Comparison of ENCODE assay signal across 32 mouse cellular contexts in the genomic region with DNA sequence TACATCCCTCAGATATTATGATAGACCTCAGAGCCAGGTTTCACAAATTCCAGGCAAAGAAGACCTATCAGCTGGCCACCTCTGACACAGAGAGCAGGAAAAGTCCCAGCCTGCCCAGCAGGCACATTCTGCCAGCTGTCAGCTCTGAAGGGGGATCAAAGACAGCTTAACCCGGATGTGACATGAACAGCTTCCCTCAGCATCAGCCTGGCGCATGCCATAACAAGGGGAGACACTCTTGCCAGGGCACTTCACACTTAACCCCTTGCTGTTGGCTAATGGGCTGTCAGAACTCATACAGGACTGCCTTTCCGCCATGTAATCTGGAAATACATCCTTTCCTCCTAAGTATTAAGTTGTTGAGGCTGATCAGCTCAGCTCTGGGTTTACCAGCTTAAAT.
DNase-seq lines count a peak whose midpoint lies in the region; ATAC-seq lines count a peak whose summit lies in the region.
"Had no signal": no experiment of that assay in that cellular context is flagged by ENCODE, and none has a peak within 500 bp of the region (broad histone marks: within the 10 kb centered on the region; RNA-seq: fewer than 3 reads in every experiment).

No protein-coding gene starts in this region.

- H3K9ac ChIP-seq in forebrain, embryonic 11.5 days (ENCODE audit: low read length), result no peak overlapping the region
- no peak overlapping the region for H3K9ac ChIP-seq in forebrain, embryonic 16.5 days (replicated peaks; ENCODE audit: low read depth, low read length)
- H3K9ac ChIP-seq in lung, embryonic 15.5 days, result no peak overlapping the region
- no peak overlapping the region for H3K9ac ChIP-seq in embryonic facial prominence, embryonic 14.5 days (ENCODE audit: low read depth, low read length)
- H3K9ac ChIP-seq: embryonic facial prominence, embryonic 15.5 days; forebrain, embryonic 13.5 days; heart, embryonic 15.5 days; hindbrain, embryonic 14.5 days; kidney, embryonic 15.5 days; liver, embryonic 13.5 days; neural tube, embryonic 12.5 days; stomach, embryonic 15.5 days had no signal

- no peaks in the 10 kb centered on the region for H3K9me3 ChIP-seq in forebrain, embryonic 11.5 days (ENCODE audit: control insufficient read depth, low read length)
- H3K9me3 ChIP-seq in forebrain, embryonic 16.5 days (ENCODE audit: control insufficient read depth, low read length), result no peaks in the 10 kb centered on the region
- H3K9me3 ChIP-seq in lung, embryonic 15.5 days, result no peaks in the 10 kb centered on the region
- no peaks in the 10 kb centered on the region for H3K9me3 ChIP-seq in embryonic facial prominence, embryonic 14.5 days (ENCODE audit: control insufficient read depth, low read length)
- H3K9me3 ChIP-seq: embryonic facial prominence, embryonic 15.5 days; forebrain, embryonic 13.5 days; heart, embryonic 10.5 days; heart, embryonic 15.5 days; kidney, embryonic 15.5 days; liver, embryonic 13.5 days; midbrain, embryonic 10.5 days; neural tube, embryonic 12.5 days; stomach, embryonic 15.5 days had no signal

- no peaks in the 10 kb centered on the region for H3K27me3 ChIP-seq in forebrain, embryonic 11.5 days (ENCODE audit: control insufficient read depth, insufficient read depth, low read length)
- no peaks in the 10 kb centered on the region for H3K27me3 ChIP-seq in forebrain, embryonic 16.5 days (replicated peaks; ENCODE audit: control insufficient read depth, insufficient read depth, low read length)
- no peaks in the 10 kb centered on the region for H3K27me3 ChIP-seq in lung, embryonic 15.5 days
- H3K27me3 ChIP-seq in embryonic facial prominence, embryonic 14.5 days (replicated peaks; ENCODE audit: control insufficient read depth, insufficient read depth, low read length), result no peaks in the 10 kb centered on the region
- H3K27me3 ChIP-seq: CH12.LX; embryonic facial prominence, embryonic 15.5 days; forebrain, embryonic 13.5 days; kidney, embryonic 15.5 days; liver, embryonic 13.5 days; neural tube, embryonic 12.5 days; stomach, embryonic 15.5 days had no signal

- WGBS in forebrain, embryonic 11.5 days, result 50% methylated on average over 3 of the region's 3 CpGs
- 46% methylated on average over 3 of the region's 3 CpGs for WGBS in forebrain, embryonic 16.5 days
- WGBS in lung, embryonic 15.5 days, result 19% methylated on average over 3 of the region's 3 CpGs
- WGBS in embryonic facial prominence, embryonic 14.5 days, result 40% methylated on average over 3 of the region's 3 CpGs

- H3K27ac ChIP-seq in forebrain, embryonic 11.5 days (ENCODE audit: low read depth, low read length), result no peak overlapping the region
- H3K27ac ChIP-seq in forebrain, embryonic 16.5 days (ENCODE audit: low read length), result no peak overlapping the region
- H3K27ac ChIP-seq in lung, embryonic 15.5 days, result peak overlapping the region; percentile 66
- no peak overlapping the region for H3K27ac ChIP-seq in embryonic facial prominence, embryonic 14.5 days (replicated peaks; ENCODE audit: low read depth, low read length)
- H3K27ac ChIP-seq: embryonic facial prominence, embryonic 15.5 days; forebrain, embryonic 13.5 days; heart, embryonic 10.5 days; heart, embryonic 15.5 days; hindbrain, embryonic 14.5 days; kidney, embryonic 15.5 days; liver, embryonic 13.5 days; midbrain, embryonic 10.5 days; neural tube, embryonic 12.5 days; stomach, embryonic 15.5 days had no signal

- ATAC-seq in forebrain, embryonic 11.5 days (replicated peaks; ENCODE audit: low FRiP score), result no peak
- ATAC-seq in forebrain, embryonic 16.5 days, result no peak
- ATAC-seq in lung, embryonic 15.5 days (ENCODE audit: borderline replicate concordance, extremely low read depth, low FRiP score, low TSS enrichment), result peak; percentile 57
- ATAC-seq in embryonic facial prominence, embryonic 14.5 days (ENCODE audit: low read depth), result no peak
- ATAC-seq: activated CD4-positive, CD25-positive, alpha-beta regulatory T cell, adult 4 months; forebrain, embryonic 13.5 days; inflammation-experienced regulatory T-cells, adult 6 months; lung, postnatal 0 days; midbrain, embryonic 16.5 days had no signal

- H3K4me3 ChIP-seq in forebrain, embryonic 11.5 days (ENCODE audit: low read depth, low read length), result no peak overlapping the region
- no peak overlapping the region for H3K4me3 ChIP-seq in forebrain, embryonic 16.5 days (replicated peaks; ENCODE audit: low read length)
- H3K4me3 ChIP-seq in lung, embryonic 15.5 days, result no peak overlapping the region
- H3K4me3 ChIP-seq in embryonic facial prominence, embryonic 14.5 days (ENCODE audit: low read depth, low read length), result no peak overlapping the region
- H3K4me3 ChIP-seq: embryonic facial prominence, embryonic 15.5 days; forebrain, embryonic 13.5 days; heart, embryonic 10.5 days; heart, embryonic 15.5 days; kidney, embryonic 15.5 days; liver, embryonic 13.5 days; midbrain, embryonic 10.5 days; myocyte; neural tube, embryonic 12.5 days; stomach, embryonic 15.5 days had no signal

- H3K4me2 ChIP-seq in forebrain, embryonic 11.5 days (ENCODE audit: low read depth, low read length, severe bottlenecking), result no peak overlapping the region
- no peak overlapping the region for H3K4me2 ChIP-seq in forebrain, embryonic 16.5 days (ENCODE audit: low read length)
- H3K4me2 ChIP-seq in lung, embryonic 15.5 days, result no peak overlapping the region
- no peak overlapping the region for H3K4me2 ChIP-seq in embryonic facial prominence, embryonic 14.5 days (ENCODE audit: low read depth, low read length)
- H3K4me2 ChIP-seq: embryonic facial prominence, embryonic 15.5 days; forebrain, embryonic 13.5 days; heart, embryonic 15.5 days; hindbrain, embryonic 14.5 days; kidney, embryonic 15.5 days; liver, embryonic 13.5 days; neural tube, embryonic 12.5 days; stomach, embryonic 15.5 days had no signal

- peak; percentile 10 for DNase-seq in forebrain, embryonic 11.5 days (ENCODE audit: low spot score)
- no peak for DNase-seq in lung, postnatal 25 days (ENCODE audit: low spot score)
- peak; percentile 22 for DNase-seq in embryo, embryonic 10 days (ENCODE audit: low spot score)
- peak; percentile 19 for DNase-seq in embryonic facial prominence, embryonic 14.5 days (ENCODE audit: low spot score)
- DNase-seq in cerebellum, postnatal 25 days, result no peak
- DNase-seq: adrenal gland, adult 2 months; adrenal gland, postnatal 36 days; cerebellum, adult 18-20 months; cerebellum, postnatal 10 days; gastrocnemius, postnatal 25 days; kidney, adult 11 months; kidney, postnatal 25 days; left cerebral cortex, postnatal 4 days; liver, embryonic 13.5 days; right cerebral cortex, postnatal 14 days had no signal

- H3K4me1 ChIP-seq in forebrain, embryonic 11.5 days (replicated peaks; ENCODE audit: control insufficient read depth, insufficient read depth, low read length), result no peaks in the 10 kb centered on the region
- H3K4me1 ChIP-seq in forebrain, embryonic 16.5 days (replicated peaks; ENCODE audit: control insufficient read depth, insufficient read depth, low read length), result peaks cover 14% of the 10 kb centered on the region
- peaks cover 6% of the 10 kb centered on the region for H3K4me1 ChIP-seq in lung, embryonic 15.5 days
- peaks cover 3% of the 10 kb centered on the region; the same call in 1 of the 2 replicates for H3K4me1 ChIP-seq in embryonic facial prominence, embryonic 14.5 days (ENCODE audit: control insufficient read depth, insufficient read depth, low read length)
- H3K4me1 ChIP-seq: embryonic facial prominence, embryonic 15.5 days; heart, embryonic 15.5 days; kidney, embryonic 15.5 days; liver, embryonic 13.5 days; neural tube, embryonic 12.5 days; stomach, embryonic 15.5 days had no signal

- no peaks in the 10 kb centered on the region for H3K36me3 ChIP-seq in forebrain, embryonic 11.5 days (ENCODE audit: control insufficient read depth, insufficient read depth, low read length)
- no peaks in the 10 kb centered on the region for H3K36me3 ChIP-seq in forebrain, embryonic 16.5 days (ENCODE audit: control insufficient read depth, insufficient read depth)
- no peaks in the 10 kb centered on the region for H3K36me3 ChIP-seq in lung, embryonic 15.5 days
- no peaks in the 10 kb centered on the region for H3K36me3 ChIP-seq in embryonic facial prominence, embryonic 14.5 days (ENCODE audit: control insufficient read depth, insufficient read depth, low read length)
- H3K36me3 ChIP-seq: embryonic facial prominence, embryonic 15.5 days; heart, embryonic 10.5 days; heart, embryonic 15.5 days; kidney, embryonic 15.5 days; liver, embryonic 13.5 days; midbrain, embryonic 10.5 days; neural tube, embryonic 12.5 days; stomach, embryonic 15.5 days had no signal

Comparison
In these comparisons a context has a peak if more than half of its experiments do, and no peak if none do; other contexts are left out.
1. DNase-seq: peak in forebrain, embryonic 11.5 days (single experiment), embryo, embryonic 10 days (single experiment) and embryonic facial prominence, embryonic 14.5 days (single experiment); none in lung, postnatal 25 days (single experiment) and cerebellum, postnatal 25 days (0 of 2).